Mouse (Mus musculus) frontal cortex, adult 2 months (tissue): ENCODE measurements at regions not wholly inside any gene's neighbourhood (a gene's known extent, or its start where the extent isn't known, plus 50 kb on each side); places are given as distances from the start of the nearest gene placed in this dataset.

Experiments
- DNase-seq, 2 experiments: peaks; one replicate each; pipeline ENCODE4 v3.0.0; 2022; ENCODE audit warnings: low spot score in 1 of 2; ENCODE audit errors: extremely low spot score in 1 of 2

- no peak for DNase-seq
These were observed 221.8 kb downstream of the Tle3 start for GRCm38 (mm10) chr9:61593991-61594390.

- no peak for DNase-seq
These were observed 217.6 kb downstream of the Tle3 start for GRCm38 (mm10) chr9:61589727-61590299.

GRCm38 (mm10) chr9:61583281-61584072, 211.3 kb downstream of the Tle3 start:
- DNase-seq: peak in 1 of 2 experiments; percentile 22

GRCm38 (mm10) chr9:61581046-61581445, 208.9 kb downstream of the Tle3 start:
- DNase-seq: no peak

GRCm38 (mm10) chr9:61578255-61578654, 206.1 kb downstream of the Tle3 start:
- DNase-seq: peak in 1 of 2 experiments; percentile 36

- peak; percentile 72 to 78 for DNase-seq
These were observed 201.6 kb downstream of the Tle3 start for GRCm38 (mm10) chr9:61573634-61574359.

- DNase-seq: no peak
These were observed 190.9 kb downstream of the Tle3 start for GRCm38 (mm10) chr9:61563017-61563416.

- no peak for DNase-seq
These were observed 189.4 kb downstream of the Tle3 start for GRCm38 (mm10) chr9:61561551-61561950.

- peak in 1 of 2 experiments; percentile 27 for DNase-seq
These were observed 186.5 kb downstream of the Tle3 start for GRCm38 (mm10) chr9:61558621-61559020.

- peak; percentile 39 to 53 for DNase-seq
These were observed 184.9 kb downstream of the Tle3 start for GRCm38 (mm10) chr9:61557025-61557424.

GRCm38 (mm10) chr9:61555173-61555572, 183.0 kb downstream of the Tle3 start:
- DNase-seq: no peak

GRCm38 (mm10) chr9:61554611-61555010, 182.4 kb downstream of the Tle3 start:
- peak in 1 of 2 experiments; percentile 42 for DNase-seq

GRCm38 (mm10) chr9:61553626-61554025, 181.5 kb downstream of the Tle3 start:
- DNase-seq: no peak

- no peak for DNase-seq
These were observed 179.2 kb downstream of the Tle3 start for GRCm38 (mm10) chr9:61551361-61551760.

- no peak for DNase-seq
These were observed 178.2 kb downstream of the Tle3 start for GRCm38 (mm10) chr9:61550326-61550725.

GRCm38 (mm10) chr9:61549692-61550241, 177.6 kb downstream of the Tle3 start:
- peak; percentile 21 to 50 for DNase-seq

- no peak for DNase-seq
These were observed 165.4 kb downstream of the Tle3 start for GRCm38 (mm10) chr9:61537316-61538189.

- no peak for DNase-seq
These were observed 161.1 kb downstream of the Tle3 start for GRCm38 (mm10) chr9:61533237-61533636.

GRCm38 (mm10) chr9:61530263-61531045, 158.3 kb downstream of the Tle3 start:
- DNase-seq: peak; percentile 40
